Mouse (Mus musculus): ENCODE measurements around the gene Kcnma1.
A peak's percentile ranks its signal among the peaks of the same experiment; 100 is the strongest.

Gene Kcnma1

DNA sequence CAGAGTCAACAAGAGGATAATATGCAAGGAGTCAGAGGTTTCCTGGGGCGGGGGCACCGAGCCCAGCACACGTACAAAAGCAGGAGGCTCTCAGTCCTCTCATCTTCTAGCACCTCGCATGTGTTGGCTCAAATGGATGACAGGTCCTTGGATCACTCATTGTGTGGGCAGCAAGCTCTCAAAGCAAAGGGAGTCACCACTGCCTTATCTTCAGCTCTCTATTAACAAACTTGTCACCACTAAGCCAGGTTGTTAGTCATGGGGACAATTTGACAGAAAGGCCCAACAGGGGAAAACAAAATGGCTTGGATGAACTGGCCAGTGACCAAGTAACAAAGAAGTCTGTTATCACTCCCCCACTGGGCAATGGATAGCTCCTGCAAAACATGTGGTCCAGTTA lies 331.5 kb downstream of the Kcnma1 start:
- no peak for DNase-seq (ENCODE audit: low read depth)

DNA sequence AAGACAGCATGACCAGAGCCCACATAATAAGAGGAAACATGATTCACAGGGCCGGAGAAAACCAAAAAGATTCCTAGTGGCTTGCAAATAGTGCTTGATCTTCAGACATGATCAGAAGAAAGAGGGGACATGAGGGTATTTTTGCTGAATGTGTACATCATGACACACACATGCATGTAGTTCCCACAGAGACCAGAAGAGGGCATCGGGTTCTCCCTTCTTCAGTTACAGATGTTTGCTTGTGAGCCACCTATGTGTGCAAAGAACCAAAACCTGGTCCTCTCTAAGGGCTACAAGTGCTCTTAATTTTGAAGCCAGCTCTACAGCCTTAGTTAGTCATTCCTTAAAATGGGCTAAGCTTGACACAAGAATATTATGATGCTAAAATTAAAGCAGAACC lies 334.9 kb downstream of the Kcnma1 start:
- peak; percentile 37 for DNase-seq (ENCODE audit: low read depth)

DNA sequence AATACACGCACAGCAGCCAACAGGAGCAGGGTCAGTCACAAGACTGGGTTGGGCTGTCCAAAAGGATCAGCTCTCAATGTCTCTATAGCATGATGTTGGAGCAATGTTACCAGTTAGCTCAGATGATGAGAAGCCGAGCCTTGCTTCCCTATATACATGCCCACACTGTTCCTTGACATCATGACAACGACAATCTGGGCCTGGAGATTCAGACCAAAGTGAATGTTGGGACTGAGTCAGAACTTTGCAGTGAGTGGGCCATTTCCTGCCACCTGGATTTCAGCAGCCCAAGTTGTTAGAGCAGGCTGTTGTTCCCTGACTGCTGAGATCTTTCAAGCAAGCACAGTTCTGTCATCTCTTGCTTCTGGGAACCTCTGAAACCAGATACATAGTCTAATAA lies 347.9 kb downstream of the Kcnma1 start:
- DNase-seq (ENCODE audit: low read depth) = no peak

DNA sequence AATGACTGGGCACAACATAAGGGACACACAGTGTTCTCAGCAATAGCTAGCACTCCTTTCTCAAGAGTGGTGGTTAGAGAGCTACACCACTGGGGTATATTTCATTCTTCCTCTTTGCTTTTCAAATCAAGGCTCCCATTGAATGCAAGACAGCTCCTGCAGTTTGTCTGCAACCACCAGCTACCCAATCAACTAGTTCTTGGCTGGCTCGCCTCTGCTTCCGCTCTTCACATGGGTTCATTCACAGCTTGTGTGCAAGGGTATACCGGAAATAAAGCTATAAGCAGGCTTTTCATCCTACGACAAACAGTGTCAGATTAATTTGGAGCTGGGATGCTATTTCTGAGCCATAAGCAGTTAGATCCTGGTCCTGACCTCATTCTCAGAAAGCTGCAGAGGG lies 362.6 kb downstream of the Kcnma1 start:
- DNase-seq (ENCODE audit: low read depth) = no peak

DNA sequence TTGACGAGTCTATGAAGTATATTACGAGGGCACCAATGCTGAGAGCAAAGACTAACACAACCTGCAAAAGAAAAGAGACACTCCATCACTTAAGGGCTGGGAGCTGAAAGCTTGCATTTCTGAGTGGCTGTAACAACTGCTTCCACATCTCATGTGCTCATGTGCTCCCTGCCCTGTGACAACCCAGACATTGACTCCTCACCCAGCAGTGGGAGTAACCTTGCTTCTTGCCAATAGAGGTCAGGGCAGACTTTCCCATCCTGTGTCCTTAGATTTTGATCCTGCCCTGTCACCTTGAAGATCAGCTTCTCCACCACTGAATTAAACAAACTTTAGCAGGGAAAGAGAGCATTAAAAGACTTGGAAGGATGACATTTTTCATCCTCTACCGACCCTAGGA lies 364.2 kb downstream of the Kcnma1 start:
- DNase-seq (ENCODE audit: low read depth) = no peak

DNA sequence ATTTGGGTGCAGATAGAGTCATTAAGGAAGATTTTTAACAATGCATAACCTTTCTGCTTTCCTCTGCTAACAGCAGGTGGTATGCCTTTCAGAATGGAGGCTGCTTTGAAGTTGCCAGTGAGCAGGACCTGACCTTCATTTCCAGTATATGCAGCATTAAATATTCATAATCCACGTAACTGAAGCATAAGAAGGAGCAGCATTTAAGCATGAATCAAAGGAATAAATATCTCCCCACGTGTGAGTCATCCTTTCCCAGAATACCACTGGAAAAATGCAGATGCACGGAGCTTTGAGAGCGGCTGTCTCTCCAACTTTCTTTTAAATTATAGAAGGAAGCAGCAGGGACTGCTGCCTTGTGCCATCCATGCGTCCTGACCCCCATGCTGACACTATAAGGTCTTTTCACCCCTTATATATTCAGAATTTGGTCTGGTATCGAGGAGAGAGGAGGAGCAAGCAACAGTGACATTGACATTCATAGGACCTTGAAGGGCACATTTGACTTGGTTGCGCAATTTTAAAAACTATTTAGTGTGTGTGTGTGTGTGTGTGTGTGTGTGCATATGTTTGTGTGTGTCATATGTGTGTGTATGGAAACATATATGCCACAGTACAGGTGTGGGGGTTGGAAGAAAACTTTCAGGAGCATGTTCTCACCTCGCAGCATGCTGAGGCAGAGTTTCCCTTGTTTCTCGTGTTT lies 368.8 kb downstream of the Kcnma1 start:
- DNase-seq (ENCODE audit: low read depth) = peak; percentile 16

DNA sequence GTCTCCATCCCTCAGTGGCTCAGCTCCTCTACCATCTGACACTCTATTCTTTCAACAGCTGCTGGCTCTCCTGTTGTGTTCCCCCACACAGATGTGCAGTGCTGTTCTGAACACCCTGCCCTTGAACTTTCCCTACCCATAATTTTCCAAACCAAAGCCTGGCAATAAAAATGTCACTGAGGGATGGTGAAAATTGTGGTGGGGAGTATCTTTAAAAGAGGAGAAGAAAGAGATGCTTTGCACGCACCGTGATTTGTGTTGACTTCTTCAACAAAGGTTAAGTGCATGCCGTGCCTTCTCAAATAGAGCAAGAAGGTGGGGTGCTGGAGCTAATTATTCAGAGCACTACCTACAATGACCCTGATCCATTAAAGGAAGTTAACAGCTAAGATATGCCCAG lies 371.1 kb downstream of the Kcnma1 start:
- DNase-seq (ENCODE audit: low read depth) = no peak

DNA sequence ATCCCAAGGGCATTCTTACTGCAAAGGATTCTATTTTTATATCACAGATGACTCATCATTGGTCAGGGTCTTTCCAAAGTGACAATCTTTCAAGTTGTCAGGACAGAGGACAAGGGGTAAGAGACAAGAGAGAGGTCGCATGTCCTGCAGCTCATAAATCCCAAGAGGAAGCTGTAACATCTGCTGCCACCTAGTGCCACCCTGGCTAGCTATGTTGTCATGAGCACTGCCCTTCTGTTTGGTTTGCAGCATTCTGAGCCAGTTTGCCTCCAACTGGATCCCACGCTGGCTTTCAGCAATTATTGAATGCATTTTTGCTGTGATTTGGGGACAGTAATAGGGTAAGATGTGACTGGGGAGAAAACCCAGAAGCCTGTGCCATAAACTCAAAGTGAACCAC lies 373.6 kb downstream of the Kcnma1 start:
- peak; percentile 22 for DNase-seq (ENCODE audit: low read depth)

DNA sequence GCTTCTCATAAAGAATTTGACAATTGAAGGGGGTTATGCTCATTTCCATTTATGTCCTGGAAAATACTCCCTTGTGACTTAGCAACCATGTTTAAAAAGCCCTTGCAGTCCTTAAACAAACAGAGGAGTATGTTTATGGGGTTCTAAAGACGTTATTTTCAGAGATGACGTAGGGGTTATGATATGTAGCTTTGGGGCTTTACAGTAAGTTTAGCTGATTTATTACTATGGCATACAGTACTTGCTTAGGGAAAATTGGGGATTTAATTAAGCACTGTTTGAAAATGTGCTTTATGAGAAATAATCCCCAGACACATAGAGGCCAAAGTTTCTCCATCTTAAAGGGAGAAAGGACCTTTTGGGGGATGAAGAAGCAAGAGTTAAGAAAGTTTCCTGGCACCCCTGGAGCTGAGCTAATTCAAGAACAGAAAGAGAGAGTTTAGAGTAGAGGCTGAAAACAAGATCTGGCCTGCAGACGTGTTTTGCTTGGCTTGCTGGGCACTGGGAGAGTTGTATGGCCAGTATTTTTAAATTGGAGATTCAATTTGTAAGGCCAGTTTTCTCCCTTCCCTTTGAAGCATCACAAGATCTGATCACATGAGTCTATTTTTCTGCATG lies 376.1 kb downstream of the Kcnma1 start:
- peak; percentile 25 for DNase-seq (ENCODE audit: low read depth)

DNA sequence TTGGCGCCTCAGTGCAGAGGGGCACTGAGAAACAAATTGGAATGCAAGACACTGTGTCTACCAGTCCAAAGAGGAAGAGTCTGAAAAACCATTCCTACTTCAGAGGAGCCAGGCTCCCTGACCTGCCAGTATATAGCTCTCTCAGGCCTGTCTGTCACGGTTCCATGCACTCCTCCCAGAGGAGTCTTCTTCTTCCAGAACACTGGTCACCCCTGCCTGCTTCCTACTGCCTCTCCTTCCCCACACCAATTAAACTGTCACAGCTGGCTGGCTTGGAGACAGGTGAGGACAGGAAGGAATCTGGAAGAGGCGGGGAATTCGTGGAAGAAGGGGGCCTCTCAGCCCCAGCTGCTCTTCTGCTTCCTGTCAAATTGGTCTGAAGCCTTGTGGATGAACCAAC lies 378.4 kb downstream of the Kcnma1 start:
- no peak for DNase-seq (ENCODE audit: low read depth)

DNA sequence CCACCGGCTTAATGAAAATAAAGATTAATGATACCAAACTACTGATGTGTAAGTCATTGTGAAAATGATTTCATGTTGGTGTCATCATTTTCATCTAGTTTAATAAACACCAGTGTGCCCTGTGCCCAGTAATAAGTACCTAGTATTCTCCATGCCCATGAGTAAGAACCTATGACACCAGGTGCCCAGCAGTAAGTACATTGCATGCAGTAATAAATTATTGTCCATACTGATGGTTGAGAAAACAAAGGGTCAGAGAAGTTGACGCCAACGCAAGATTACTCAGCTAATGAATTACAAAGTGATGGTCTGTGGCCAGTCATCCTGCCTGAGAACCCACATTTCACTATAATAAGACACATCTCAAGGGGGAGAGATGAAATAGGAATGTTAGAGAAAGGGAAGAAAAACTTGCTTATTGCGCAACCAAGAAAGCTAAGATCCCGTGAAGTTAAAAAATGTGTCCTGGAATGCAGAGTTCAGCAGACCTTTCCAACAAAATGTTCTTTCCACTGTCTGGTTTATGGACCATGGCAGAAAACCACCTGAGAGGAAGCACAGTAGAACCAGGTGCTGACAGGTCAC lies 381.2 kb downstream of the Kcnma1 start:
- peak; percentile 52 for DNase-seq (ENCODE audit: low read depth)

DNA sequence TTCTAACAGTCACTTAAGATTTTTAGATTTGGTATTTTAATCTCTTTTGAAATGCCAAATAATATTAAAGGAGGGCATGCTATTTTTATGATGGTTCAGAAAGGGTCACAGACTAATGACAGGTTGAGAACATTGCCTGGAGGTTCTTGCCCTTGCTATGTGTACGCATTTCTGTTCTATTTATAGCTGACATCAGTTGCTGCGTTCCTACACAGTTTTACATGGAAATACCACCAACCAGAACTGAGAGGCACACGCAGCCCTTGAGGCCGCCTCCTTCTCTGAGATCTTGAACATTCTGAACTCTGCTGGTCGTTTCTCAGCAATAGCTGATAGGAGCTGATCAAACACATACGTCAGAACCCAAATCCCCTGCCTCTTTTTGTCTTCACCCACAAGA lies 387.4 kb downstream of the Kcnma1 start:
- DNase-seq (ENCODE audit: low read depth) = no peak

DNA sequence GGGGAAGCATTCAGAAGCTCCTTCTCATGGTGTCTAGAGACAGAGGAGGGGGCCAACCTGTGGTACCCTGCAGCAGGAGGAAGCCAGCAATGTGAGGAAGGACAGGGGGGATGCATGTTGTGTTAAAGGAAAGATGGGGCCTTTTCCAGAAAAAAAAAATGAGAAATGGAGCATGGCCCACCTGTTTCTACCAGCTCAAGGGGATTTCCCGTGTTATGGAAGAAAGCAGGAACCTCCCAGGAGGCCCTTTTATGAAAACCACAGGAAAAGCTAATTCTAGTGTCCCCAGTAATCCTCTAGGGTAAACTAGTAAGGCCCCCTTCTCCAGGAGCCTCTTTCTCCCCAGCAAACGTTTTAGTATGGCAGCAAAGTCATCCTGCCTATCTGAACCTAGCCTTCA lies 388.2 kb downstream of the Kcnma1 start:
- no peak for DNase-seq (ENCODE audit: low read depth)

DNA sequence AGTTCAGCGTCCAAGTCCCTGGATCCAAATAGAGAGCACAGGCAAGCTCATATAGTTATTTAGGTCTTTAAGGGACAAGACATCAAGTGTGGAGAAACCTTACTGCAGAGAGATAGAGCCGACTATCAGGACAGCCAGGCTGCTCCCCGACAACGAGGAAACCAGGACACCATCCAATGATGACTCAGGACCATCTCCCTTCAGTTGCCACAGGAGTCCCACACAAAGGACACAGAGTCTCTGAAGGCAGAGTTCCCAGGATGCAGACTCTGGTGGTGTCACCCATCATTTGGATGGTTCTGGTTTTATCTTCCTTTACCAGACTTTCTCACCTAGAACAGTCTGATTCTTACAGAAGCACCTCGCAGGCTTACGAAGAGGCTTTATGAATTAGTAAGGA lies 388.9 kb downstream of the Kcnma1 start:
- DNase-seq (ENCODE audit: low read depth) = no peak

DNA sequence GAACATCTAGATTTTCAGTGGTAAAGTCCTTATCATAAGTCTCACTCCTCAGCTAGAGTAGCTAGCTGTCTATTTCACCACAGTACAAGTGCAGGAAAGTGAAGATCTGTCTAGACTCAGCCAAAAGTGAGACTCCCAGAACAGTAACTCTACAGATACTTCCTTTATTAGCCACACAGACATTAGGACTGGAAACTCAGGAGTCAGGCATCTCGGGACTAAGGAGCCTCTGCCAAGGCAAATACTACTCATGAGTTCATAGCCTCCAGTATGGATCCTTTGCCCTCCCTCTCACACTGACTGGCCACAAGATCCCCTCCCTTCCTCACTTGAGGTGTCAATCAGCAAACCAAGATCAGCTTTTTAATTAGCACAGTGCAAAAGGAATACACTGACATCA lies 389.8 kb downstream of the Kcnma1 start:
- DNase-seq (ENCODE audit: low read depth) = peak; percentile 67

DNA sequence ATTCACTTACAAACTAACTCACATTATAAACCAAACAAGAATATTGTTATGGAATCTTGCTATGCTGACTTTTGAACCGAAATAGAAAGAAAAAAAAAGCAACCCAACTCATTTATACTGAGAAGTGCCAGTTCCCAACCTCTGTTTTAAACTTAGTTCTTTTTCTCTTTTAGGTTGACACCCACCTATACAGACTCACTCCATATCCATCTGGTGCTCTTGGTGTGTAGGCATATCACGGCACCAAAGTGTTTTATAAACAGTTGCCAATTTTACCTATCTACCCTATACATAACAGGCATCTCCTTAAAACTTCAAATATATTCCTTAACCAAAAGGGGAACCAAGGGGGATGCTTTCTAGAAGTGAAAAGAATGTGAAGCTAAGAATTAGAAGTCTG lies 393.6 kb downstream of the Kcnma1 start:
- no peak for DNase-seq (ENCODE audit: low read depth)

DNA sequence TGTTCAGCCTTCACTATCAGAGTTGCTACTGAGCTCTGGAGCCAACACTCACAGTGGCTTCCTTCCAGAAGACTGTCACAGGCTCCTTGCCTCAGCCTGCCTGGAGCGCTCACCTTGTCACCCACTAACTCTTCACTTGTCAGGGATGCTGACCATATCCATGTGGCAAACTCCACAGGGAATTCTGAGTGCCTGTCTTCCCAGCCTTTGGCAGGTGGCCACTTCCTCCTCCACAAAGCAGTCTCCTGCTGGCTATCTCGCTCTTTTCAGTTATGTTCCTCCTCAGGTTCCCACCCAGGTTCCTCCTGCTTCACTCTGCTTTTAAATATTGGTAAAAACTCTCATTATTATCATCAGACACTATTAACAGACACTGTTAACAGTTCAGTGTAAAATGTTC lies 395.3 kb downstream of the Kcnma1 start:
- no peak for DNase-seq (ENCODE audit: low read depth)

DNA sequence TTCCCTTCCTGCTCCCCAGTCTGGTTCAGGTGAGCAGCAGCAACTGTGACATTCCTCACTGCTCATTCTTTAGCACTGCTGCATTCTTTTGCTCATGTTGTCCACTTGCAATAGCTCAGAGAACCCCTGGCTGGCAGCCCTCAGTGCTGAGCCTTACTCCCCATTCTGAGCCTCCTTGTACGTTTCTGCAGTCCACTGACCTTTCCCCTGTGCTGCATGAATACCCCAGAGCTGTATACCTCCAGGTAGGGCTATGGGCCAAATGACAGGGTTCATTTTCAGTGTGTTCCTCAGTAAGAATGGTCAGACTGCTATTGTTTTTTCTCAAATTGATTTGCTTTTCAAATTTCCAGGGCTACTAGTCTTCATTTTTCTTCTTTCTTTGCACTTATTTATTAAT lies 396.2 kb downstream of the Kcnma1 start:
- DNase-seq (ENCODE audit: low read depth) = no peak

DNA sequence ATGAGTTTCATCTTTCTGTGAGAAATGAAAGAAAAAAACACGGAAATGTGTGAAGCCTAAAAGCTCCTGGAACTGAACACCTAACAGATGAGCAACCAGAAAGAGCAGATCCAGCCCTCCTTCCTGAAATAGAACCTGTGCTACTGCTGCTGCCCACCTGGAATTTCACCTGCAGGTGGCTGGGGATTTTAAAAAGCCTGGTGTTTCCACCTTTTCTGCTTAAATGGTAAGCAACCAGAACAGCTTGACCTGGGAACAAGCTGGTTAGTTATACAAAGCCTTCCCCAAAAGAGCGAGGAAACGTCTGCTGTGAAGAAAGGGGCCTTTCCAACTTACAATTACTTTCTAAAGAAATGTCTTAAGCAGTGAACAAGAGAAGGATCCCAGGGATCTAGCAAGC lies 404.2 kb downstream of the Kcnma1 start:
- no peak for DNase-seq (ENCODE audit: low read depth)

DNA sequence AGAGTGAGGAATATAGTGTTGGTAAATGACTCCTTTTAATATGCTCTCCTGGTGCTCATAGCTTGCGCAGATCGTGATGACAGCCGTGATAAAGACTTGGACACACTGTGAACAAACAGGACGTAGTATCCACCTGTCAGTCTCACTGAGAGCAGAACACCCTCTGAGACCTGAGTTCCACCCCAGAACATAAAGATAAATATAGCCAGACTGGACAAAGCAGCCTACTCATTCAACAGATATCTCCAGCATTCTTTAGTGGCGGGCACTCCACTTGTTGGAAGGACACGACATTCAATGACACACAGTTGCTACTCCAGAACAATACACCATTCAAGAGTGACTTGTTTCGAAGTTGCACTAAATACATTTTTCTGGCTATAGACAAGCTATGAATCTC lies 408.6 kb downstream of the Kcnma1 start:
- no peak for DNase-seq (ENCODE audit: low read depth)

DNA sequence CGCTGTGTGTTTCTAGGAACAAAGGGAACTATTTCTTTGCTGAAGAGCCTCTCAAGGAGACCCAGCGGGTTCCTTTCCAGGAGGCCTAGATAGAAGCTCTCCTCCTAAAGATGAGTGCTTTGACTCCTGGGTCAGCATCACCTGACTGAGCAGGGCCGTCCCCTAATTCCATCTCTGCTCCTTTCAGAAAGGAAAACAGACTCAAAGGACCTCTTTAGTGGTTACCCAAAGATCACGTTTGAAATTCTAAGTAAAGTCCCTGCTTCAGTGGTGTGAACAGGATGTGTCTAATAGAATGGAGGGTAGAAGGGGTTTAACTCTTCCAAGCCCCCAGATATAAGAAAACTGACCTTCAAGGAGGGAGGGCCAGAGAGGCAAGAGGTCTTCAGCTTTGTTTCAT lies 411.4 kb downstream of the Kcnma1 start:
- no peak for DNase-seq (ENCODE audit: low read depth)

DNA sequence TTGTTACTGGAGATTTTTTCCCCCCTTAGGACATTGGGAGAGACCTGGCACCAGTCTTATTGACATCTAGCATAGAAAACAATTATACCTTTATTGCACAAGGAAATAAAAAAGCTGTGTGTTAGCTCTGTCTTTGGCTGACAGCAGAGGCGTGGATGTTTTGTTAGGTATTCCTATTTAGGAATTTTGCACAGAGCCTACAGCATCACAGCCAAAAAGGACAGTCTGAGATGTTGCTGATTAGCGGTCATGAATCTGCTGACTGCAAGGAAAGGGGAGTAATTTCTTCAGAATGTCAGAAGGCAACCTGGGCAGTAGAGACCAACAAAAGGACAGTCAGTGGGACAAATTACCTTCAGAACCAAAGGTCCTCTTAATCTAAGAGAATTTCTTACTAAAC lies 412.2 kb downstream of the Kcnma1 start:
- DNase-seq (ENCODE audit: low read depth) = no peak

DNA sequence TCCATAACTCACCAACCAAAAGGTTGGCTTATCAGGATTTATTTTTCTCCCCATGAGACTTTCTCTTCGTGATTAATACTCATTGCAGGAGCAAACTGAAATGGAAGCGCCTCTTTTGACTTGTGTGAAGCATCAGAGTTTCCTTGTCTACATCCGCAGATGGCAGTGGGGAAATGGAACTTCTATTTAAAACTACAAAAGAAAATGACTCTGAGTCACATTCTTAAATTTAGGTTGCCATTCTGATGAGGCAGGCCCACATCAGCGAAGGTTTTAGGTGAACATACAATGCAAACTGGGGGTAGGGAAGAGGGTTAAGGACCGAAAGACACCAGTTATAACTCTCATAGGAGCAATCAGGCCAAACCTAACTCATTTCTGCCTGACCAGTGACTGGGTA lies 419.7 kb downstream of the Kcnma1 start:
- DNase-seq (ENCODE audit: low read depth) = no peak
